Mouse (Mus musculus) spleen, adult 2 months (tissue): ENCODE results near the gene Sypl.

Experiments used
- CTCF ChIP-seq: fragments of 200-500 bp; IDR thresholded peaks from 2 replicates; pipeline ENCODE4 v1.5.1; 2011; ENCODE audit warnings: mild to moderate bottlenecking, inconsistent platforms; ENCODE audit not compliant: insufficient read depth, insufficient read length, insufficient replicate concordance; ENCODE audit errors: extremely low read depth
- POLR2A ChIP-seq: fragments of 200-500 bp; IDR thresholded peaks from 2 replicates; pipeline ENCODE4 v1.6.1; 2011; ENCODE audit warnings: low read depth, low read length, inconsistent platforms

DNA sequence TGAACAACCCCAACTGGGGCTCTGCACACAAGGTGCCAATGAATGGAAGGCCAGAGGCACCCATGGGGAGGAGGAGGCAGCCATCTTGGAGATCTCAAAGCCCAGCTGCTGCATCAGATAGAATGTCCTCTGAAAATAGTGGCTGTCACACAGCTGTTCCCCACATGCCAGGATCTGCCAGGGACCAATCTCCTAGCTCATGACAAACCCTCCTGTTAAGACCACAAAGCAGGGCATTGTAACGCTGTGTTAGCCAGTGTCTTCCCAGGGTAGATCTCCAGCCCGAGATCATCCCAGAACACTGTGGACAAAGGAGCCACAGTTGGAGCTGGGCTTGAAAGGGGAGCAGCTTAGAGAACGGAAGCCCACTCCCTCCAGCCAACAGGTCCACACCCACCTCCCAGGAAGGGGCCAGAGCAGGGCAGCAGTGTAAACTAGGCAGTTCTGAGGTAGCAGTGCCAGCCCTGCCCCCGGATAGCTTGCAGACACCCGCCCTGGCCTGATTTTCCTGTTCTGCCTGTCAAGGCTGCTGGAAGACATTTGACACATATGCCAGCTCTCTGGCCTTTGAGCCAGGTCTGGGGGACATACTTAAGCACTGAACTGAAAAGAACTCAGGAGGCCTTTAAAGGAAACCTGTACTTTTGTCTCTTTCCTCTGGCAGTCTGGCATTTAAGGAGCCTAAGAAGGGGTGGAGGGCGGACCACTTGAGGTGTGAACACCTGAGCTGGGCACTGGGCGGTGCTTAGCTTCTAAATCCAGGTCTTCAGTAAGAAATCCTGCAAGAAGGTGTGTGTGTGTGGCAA is 54.8 kb downstream of the Sypl start:
- TF ChIP-seq CTCF (no peak), POLR2A (no peak)
